Mouse (Mus musculus) forebrain, embryonic 13.5 days (tissue): Measurements from ENCODE around the gene Mfsd6l. TPM values are rescaled to one million over a fixed set of nuclear protein-coding genes. Genes with fewer than 3 reads are reported as not detected.
A peak's percentile ranks its signal among the peaks of the same experiment; 100 is the strongest.

ENCODE experiments used
- ATAC-seq: fragments of 200-750 bp; cut with Nextera tagmentation; 2 replicates; pipeline ENCODE4 v1.8.0; 2017
- H3K27ac ChIP-seq: fragments of 300-500 bp; sonication (generic); 2 replicates; pipeline ENCODE4 v1.5.1; 2015; ENCODE audit warnings: inconsistent platforms, mild to moderate bottlenecking, moderate library complexity
- H3K27me3 ChIP-seq: fragments of 300-500 bp; sonication (generic); 2 replicates; pipeline ENCODE4 v1.6.1; 2015; ENCODE audit warnings: mild to moderate bottlenecking, inconsistent platforms
- H3K36me3 ChIP-seq: fragments of 300-500 bp; sonication (generic); 2 replicates; pipeline ENCODE4 v1.6.1; 2015; ENCODE audit warnings: mild to moderate bottlenecking, inconsistent platforms; ENCODE audit not compliant: poor library complexity, severe bottlenecking
- H3K4me1 ChIP-seq: fragments of 300-500 bp; sonication (generic); 2 replicates; pipeline ENCODE4 v1.6.1; 2015; ENCODE audit warnings: inconsistent platforms
- H3K4me2 ChIP-seq: fragments of 300-500 bp; sonication (generic); 2 replicates; pipeline ENCODE4 v1.6.1; 2015; ENCODE audit warnings: inconsistent platforms, mild to moderate bottlenecking, moderate library complexity
- H3K4me3 ChIP-seq: fragments of 300-500 bp; sonication (generic); 2 replicates; pipeline ENCODE4 v1.5.1; 2015; ENCODE audit warnings: mild to moderate bottlenecking, inconsistent platforms
- H3K9ac ChIP-seq: fragments of 300-500 bp; sonication (generic); 2 replicates; pipeline ENCODE4 v1.6.1; 2015; ENCODE audit warnings: mild to moderate bottlenecking, inconsistent platforms
- H3K9me3 ChIP-seq: fragments of 300-500 bp; sonication (generic); replicated peaks from 2 replicates; pipeline ENCODE4 v1.6.1; 2016; ENCODE audit warnings: inconsistent platforms
- WGBS: fragments of 180-500 bp; shearing (Covaris S2); methylation state at CpG from one replicate; pipeline ENCODE4 v1.1.7; 2015; 5-methylcytosine and 5-hydroxymethylcytosine counted together
- polyA plus RNA-seq: library from polyadenylated mRNA; unstranded; fragments of >200 nt; fragmentation: Nextera tagmentation; extraction: Ambion mirVana; gene quantifications from 2 replicates; pipeline ENCODE4 v1.2.1, GENCODE M21; 2015

The Mfsd6l gene
- polyA plus RNA-seq = not detected in 2 replicates

DNA sequence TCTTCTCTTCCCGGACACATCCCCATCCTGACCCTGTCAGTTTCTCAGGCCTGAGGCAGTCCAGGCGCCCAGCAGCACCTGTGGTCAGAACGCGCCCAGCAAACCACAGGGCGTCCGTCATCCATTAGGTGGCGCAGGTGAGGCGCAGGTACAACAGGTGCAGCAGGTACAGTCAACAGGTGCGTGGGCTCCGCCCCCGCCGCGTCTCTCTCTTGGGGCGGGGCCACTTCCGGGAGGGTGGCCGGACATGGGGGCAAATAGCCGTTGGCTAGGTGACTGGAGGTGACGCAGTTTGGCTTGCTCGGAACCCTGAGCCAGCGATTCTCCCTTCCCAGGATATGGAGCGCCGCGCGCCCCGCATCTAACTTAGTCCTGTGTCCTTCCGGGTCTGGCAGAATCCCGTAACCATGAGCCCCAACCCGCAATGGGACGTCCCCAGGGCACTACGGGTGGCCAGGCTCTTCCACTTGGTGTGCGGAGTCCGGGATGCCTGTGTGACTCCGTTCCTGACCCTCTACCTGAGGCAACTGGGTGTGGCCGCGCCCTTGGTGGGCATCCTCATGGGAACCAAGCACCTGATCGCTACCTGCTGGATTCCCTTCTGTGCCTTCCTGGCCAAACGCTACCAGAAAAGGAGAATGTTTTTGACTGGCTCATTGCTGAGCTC, at the start of gene Mfsd6l:
Mfsd6l (plus strand) TSS at position 269 of the 667 bp plus-strand sequence.
- no peak within 1 kb of the TSS for H3K27ac ChIP-seq
- H3K4me3 ChIP-seq = no peak within 1 kb of the TSS
- H3K27me3 ChIP-seq = peaks cover 17% of the 10 kb centered on the region
- no peaks in the 10 kb centered on the region for H3K36me3 ChIP-seq
- WGBS = 7% methylated on average over 37 of the region's 37 CpGs
- H3K4me1 ChIP-seq = peaks cover 7% of the 10 kb centered on the region
- H3K9me3 ChIP-seq = no peaks in the 10 kb centered on the region; the same call in 1 of the 2 replicates
- no peak within 1 kb of the TSS for H3K9ac ChIP-seq
- no peak for ATAC-seq
- peak within 1 kb of the TSS; percentile 40 for H3K4me2 ChIP-seq

DNA sequence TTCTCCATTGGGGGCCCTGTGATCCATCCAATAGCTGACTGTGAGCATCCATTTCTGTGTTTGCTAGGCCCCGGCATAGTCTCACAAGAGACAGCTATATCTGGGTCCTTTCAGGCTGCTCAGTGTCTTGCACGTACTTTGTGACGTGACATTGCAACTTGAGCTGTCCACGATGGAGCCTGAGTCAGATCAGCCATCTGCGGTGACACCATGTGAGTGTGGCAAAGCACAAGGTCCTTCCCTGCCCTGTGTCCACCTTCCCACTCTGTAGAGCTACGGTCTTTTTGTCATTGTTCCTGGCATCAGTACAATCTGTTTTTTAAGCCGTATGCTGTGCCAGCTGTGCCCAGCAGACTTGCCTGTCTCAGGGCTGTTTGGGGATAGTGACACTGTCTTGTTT, 48.7 kb upstream of the Mfsd6l start:
- Histone ChIP-seq H3K36me3 (no peaks in the 10 kb centered on the region), H3K9me3 (no peaks in the 10 kb centered on the region), H3K9ac (no peak overlapping the region), H3K4me3 (no peak overlapping the region), H3K4me2 (no peak overlapping the region), H3K27me3 (no peaks in the 10 kb centered on the region), H3K27ac (no peak overlapping the region), H3K4me1 (no peaks in the 10 kb centered on the region)
- 88% methylated on average over 7 of the region's 7 CpGs for WGBS
- no peak for ATAC-seq

DNA sequence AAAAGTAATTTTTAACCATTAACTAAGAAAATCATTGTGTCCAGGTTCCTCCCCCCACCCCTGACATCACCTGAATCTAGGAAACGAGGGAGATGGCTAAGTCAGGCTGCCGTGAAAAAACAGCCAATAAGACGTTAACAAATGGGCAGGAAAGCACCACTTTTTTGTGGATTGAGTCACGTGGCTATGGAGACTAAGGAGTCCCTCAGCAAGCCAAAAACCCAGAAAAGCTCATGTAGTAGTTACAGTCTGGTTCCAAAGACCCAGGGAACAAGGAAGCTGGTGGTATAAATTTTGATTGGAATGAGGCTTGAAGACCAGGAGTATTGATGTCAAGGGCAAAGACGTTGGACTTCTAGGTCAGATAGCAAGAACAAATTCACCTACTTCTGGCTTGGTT, 47.4 kb upstream of the Mfsd6l start:
- H3K9me3 ChIP-seq = no peaks in the 10 kb centered on the region
- no peak overlapping the region for H3K4me3 ChIP-seq
- no peaks in the 10 kb centered on the region for H3K4me1 ChIP-seq
- no peaks in the 10 kb centered on the region for H3K36me3 ChIP-seq
- WGBS = 71% methylated on average over 5 of the region's 5 CpGs
- H3K27ac ChIP-seq = no peak overlapping the region
- ATAC-seq = no peak
- H3K9ac ChIP-seq = no peak overlapping the region
- H3K4me2 ChIP-seq = no peak overlapping the region
- no peaks in the 10 kb centered on the region for H3K27me3 ChIP-seq

DNA sequence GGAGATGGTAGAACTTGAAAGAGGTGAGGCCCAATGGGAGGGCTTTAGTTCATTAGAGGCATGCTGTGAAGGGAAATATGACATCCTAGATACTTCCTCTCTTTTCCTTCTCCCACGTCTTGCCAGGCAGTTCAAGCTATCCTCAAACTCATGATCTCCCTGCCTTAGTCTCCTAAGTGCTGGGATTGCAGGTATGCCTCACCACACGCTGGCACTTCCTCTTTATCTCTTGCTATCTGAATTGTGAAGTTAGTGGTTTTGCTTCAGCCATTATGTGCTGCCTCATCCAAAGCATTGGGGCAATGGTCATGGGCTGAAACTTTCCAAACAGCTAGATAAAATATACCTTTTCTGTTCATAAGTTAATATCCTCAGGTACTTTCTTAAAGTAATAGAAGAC, 46.8 kb upstream of the Mfsd6l start:
- Histone ChIP-seq H3K36me3 (no peaks in the 10 kb centered on the region), H3K9me3 (no peaks in the 10 kb centered on the region), H3K4me2 (no peak overlapping the region), H3K4me3 (no peak overlapping the region), H3K27ac (no peak overlapping the region), H3K9ac (no peak overlapping the region), H3K27me3 (no peaks in the 10 kb centered on the region), H3K4me1 (no peaks in the 10 kb centered on the region)
- no peak for ATAC-seq
- 55% methylated on average over 2 of the region's 2 CpGs for WGBS

DNA sequence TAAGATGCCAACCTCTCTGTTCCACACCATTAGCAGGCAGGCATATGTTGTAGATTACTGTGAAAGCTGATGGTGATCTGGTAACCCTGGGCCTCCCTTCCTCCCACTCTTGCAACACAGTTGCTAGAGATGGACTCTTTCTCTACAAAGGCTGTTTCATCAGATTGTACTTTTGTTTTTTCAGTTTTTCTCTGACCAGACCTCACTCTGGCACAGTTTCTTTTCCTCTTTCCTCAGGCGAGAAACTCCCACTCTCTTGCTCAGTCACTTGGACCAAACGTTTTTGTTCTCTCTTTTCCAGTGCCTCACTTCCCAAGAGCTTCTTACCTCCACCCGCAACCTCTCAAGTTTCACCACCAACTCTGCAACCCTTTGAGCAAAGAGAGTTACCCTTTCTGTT, 42.0 kb upstream of the Mfsd6l start:
- no peaks in the 10 kb centered on the region for H3K36me3 ChIP-seq
- no peaks in the 10 kb centered on the region for H3K27me3 ChIP-seq
- H3K27ac ChIP-seq = no peak overlapping the region
- no peak overlapping the region for H3K9ac ChIP-seq
- H3K4me3 ChIP-seq = no peak overlapping the region
- 36% methylated on average over 3 of the region's 3 CpGs for WGBS
- no peaks in the 10 kb centered on the region for H3K4me1 ChIP-seq
- no peaks in the 10 kb centered on the region for H3K9me3 ChIP-seq
- ATAC-seq = no peak
- no peak overlapping the region for H3K4me2 ChIP-seq

DNA sequence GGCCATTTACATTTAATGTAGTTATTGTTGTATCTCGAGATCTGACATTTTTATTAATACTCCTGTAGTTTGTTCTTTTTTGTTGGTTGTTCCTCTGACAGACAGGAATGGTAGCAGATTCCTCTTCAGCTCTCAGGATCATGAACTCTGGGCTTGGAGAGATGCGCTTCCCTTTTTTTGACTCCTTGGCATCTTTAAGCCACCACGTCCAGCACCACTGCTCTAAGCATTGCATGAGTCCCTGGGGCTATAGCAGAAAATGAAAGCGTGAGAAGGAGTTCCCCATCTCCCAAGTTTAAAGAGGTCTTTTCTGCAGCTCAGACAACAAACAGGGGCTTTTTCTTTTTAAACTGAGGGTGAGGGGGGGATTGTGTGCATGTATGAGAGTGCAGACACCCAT, 36.6 kb upstream of the Mfsd6l start:
- Histone ChIP-seq H3K9ac (no peak overlapping the region), H3K9me3 (peaks cover 5% of the 10 kb centered on the region; the same call in 1 of the 2 replicates), H3K27ac (no peak overlapping the region), H3K27me3 (no peaks in the 10 kb centered on the region), H3K4me2 (no peak overlapping the region), H3K4me1 (no peaks in the 10 kb centered on the region), H3K4me3 (no peak overlapping the region), H3K36me3 (no peaks in the 10 kb centered on the region)
- 89% methylated on average over 4 of the region's 4 CpGs for WGBS
- no peak for ATAC-seq

DNA sequence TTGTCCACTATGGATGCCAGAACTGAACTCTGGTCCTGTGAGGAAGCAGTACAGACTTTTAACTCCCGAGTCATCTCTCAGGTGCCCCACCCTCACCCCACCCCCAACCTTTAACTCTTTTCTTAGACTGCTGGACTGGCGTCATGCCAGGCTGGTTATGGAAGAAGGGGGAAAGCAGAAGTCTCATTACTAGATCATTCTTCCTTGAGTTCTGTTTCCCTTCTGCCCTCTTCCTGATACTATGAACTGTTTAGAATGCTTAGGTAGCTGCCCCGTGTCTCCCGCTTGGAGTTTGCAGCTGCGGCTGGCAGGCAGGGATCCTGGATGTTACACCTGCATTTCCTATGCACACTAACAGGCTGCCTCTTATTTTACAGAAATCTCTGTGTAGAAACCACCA, 36.2 kb upstream of the Mfsd6l start:
- no peak overlapping the region for H3K4me3 ChIP-seq
- 93% methylated on average over 5 of the region's 5 CpGs for WGBS
- H3K27ac ChIP-seq = no peak overlapping the region
- no peaks in the 10 kb centered on the region for H3K27me3 ChIP-seq
- no peak overlapping the region for H3K9ac ChIP-seq
- no peak overlapping the region for H3K4me2 ChIP-seq
- H3K36me3 ChIP-seq = no peaks in the 10 kb centered on the region
- no peaks in the 10 kb centered on the region for H3K4me1 ChIP-seq
- H3K9me3 ChIP-seq = peaks cover 5% of the 10 kb centered on the region; the same call in 1 of the 2 replicates
- no peak for ATAC-seq

DNA sequence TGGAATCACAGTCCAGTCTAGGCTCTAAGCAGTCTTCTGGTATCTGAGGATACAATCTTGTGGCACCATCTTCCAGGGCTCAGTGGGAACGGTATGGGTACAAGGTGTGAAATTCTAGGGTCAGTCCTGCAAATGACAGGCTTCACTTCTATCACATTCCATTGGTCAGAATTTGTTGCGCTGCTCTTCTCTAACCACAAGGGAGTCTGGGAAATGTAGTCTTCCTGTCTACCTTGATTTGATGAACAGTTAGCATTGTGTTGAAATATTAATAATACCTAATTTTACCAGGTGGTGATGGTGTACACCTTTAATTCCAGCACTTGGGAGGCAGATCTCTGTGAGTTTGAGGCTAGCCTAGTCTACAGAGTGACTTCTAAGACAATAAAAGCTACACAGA, 35.5 kb upstream of the Mfsd6l start:
- 90% methylated on average over 2 of the region's 2 CpGs for WGBS
- Histone ChIP-seq H3K36me3 (no peaks in the 10 kb centered on the region), H3K4me3 (no peak overlapping the region), H3K9ac (no peak overlapping the region), H3K27me3 (no peaks in the 10 kb centered on the region), H3K9me3 (peaks cover 5% of the 10 kb centered on the region; the same call in 1 of the 2 replicates), H3K4me1 (no peaks in the 10 kb centered on the region), H3K27ac (no peak overlapping the region), H3K4me2 (no peak overlapping the region)
- ATAC-seq = no peak

DNA sequence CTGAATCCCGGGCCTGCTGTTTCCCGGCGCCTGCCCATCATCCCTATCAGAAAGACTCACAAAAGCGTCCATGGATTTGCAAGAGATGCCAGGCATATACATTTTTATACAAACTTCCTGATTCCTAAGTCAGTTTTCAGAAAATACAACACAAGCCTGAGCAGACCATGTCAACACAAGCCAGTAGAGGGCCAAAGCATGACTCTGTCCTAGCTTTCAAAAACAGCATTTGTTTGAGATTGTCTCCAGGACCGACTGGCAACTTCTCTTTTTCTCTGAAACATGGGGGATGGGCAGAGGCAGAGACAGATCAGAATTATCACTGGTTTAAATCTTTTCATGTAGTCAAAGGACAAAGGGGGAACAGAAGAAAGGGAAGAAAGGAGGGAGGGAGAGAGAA, 34.6 kb upstream of the Mfsd6l start:
- Histone ChIP-seq H3K27ac (no peak overlapping the region), H3K27me3 (no peaks in the 10 kb centered on the region), H3K9me3 (peaks cover 5% of the 10 kb centered on the region; the same call in 1 of the 2 replicates), H3K36me3 (no peaks in the 10 kb centered on the region), H3K4me2 (no peak overlapping the region), H3K4me1 (no peaks in the 10 kb centered on the region), H3K9ac (no peak overlapping the region), H3K4me3 (no peak overlapping the region)
- no peak for ATAC-seq
- 81% methylated on average over 5 of the region's 5 CpGs for WGBS

DNA sequence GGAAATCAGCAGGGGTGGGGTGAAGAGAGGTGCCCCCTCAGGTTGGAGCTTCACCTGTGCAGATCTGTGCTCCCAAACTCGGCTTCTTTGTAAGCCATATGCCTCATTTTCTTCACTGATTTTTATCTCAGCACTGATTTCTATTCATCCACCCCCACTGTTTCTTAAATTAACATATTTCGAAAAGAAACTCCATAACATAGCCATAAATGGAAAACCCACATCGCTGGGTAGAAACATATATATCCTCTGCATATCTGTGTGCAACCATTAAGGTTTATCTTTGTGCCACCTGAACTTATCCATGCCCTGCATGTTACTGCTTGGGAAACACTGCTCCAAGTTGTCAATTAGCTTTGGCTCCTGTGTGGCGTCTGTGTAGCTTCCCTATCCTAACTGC, 29.5 kb upstream of the Mfsd6l start:
- Histone ChIP-seq H3K9ac (no peak overlapping the region), H3K4me2 (no peak overlapping the region), H3K27me3 (0 out of 2 replicates have a peak, but pooled peaks cover 4% of the 10 kb centered on the region), H3K4me1 (no peaks in the 10 kb centered on the region), H3K4me3 (no peak overlapping the region), H3K9me3 (no peaks in the 10 kb centered on the region), H3K36me3 (no peaks in the 10 kb centered on the region), H3K27ac (no peak overlapping the region)
- no peak for ATAC-seq
- WGBS = 83% methylated on average over 4 of the region's 4 CpGs

DNA sequence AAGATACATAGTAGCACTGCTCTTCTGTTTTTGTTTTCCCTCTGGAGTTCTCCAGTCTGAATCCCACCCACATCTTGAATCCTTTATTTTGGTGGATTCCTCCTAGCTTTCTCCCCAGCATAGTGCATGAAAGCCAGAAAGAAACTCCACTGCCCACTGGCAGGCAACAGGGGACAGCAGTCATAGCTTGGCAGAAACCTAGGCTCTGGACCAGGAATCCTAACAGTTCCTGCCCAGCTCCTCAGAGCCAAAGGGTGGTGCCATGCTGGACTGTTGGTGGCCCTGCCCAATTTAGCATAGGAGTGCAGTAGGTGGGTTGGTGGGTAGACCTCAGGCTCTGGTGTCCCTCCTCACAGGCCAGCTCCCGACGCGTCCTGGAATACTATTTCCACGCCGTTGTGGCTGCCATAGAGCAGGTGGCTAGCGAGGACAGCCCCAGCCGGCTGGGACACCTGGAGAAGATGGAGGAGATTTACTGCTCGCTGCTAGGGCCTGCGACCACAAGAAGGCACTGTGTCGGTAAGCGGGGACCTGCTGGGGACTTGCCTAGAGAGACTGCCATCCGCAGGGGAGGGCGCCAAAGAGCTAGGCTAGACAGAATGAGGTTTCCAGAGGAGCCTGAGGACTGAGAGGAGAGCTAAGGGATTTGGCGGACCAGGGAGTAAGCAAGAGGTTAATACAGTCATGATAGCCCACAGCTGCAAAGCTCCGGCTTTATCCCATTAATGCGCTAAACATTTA, 24.8 kb upstream of the Mfsd6l start:
- no peak overlapping the region for H3K4me3 ChIP-seq
- no peak overlapping the region for H3K4me2 ChIP-seq
- 0 out of 2 replicates have a peak, but pooled peaks cover 4% of the 10 kb centered on the region for H3K27me3 ChIP-seq
- 26% methylated on average over 16 of the region's 16 CpGs for WGBS
- H3K9me3 ChIP-seq = no peaks in the 10 kb centered on the region
- no peaks in the 10 kb centered on the region for H3K36me3 ChIP-seq
- ATAC-seq = no peak
- no peak overlapping the region for H3K9ac ChIP-seq
- H3K27ac ChIP-seq = no peak overlapping the region
- H3K4me1 ChIP-seq = no peaks in the 10 kb centered on the region

DNA sequence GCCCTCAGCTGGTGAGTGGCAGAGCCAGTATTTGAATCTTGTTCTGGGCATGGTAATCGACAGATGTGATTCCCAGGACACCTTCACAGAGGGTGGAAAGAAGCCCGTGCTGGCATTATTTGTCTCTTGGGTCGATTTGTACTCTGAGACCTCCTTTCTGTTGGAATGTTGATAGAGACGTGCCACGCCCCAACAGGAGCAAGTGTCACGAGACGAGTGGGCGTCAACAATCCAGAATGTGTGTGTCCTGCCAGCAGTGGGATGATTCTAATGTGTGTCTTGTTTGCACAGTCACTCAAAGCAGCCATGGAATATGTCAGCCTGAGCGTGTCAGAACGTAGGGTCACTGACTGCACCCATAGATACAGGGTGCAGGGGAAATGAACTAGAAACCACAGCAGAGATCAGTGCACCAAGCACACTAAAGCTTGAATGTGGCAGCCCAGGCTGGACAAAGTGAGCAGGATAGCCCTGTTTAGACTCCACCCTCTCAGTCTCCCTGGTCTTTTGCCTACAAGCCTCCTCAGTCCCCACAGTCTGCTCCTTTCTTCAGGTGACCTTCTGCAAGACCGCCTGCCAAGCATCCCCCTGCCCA, 23.9 kb upstream of the Mfsd6l start:
- no peak overlapping the region for H3K27ac ChIP-seq
- no peak overlapping the region for H3K4me3 ChIP-seq
- 84% methylated on average over 11 of the region's 11 CpGs for WGBS
- no peak for ATAC-seq
- no peaks in the 10 kb centered on the region for H3K9me3 ChIP-seq
- 0 out of 2 replicates have a peak, but pooled peaks cover 4% of the 10 kb centered on the region for H3K27me3 ChIP-seq
- no peak overlapping the region for H3K4me2 ChIP-seq
- no peak overlapping the region for H3K9ac ChIP-seq
- H3K4me1 ChIP-seq = 0 out of 2 replicates have a peak, but pooled peaks cover 3% of the 10 kb centered on the region
- no peaks in the 10 kb centered on the region for H3K36me3 ChIP-seq
